Mouse (Mus musculus) erythroblast, embryonic 14.5 days (primary cell): Measurements from ENCODE around the gene Klhdc10. TPM values are rescaled to one million over a fixed set of nuclear protein-coding genes. Genes with fewer than 3 reads are reported as not detected.
"Not testable (repeated sequence)": the region's sequence is repeated elsewhere in the genome, so short reads cannot be mapped to it uniquely, and the experiment has no call there.

Experiments
- H3K27me3 ChIP-seq: 2 replicates; pipeline ENCODE4 v1.6.1; 2012; ENCODE audit warnings: inconsistent platforms; ENCODE audit not compliant: control insufficient read depth
- H3K36me3 ChIP-seq: 2 replicates; pipeline ENCODE4 v1.6.1; 2012; ENCODE audit warnings: mild to moderate bottlenecking, inconsistent platforms; ENCODE audit not compliant: control insufficient read depth
- H3K4me1 ChIP-seq: 2 replicates; pipeline ENCODE4 v1.6.1; 2012; ENCODE audit warnings: inconsistent platforms; ENCODE audit not compliant: control insufficient read depth
- H3K4me3 ChIP-seq: replicated peaks from 2 replicates; pipeline ENCODE3; 2012; ENCODE audit warnings: moderate library complexity, mild to moderate bottlenecking, inconsistent platforms
- H3K9me3 ChIP-seq: 2 replicates; pipeline ENCODE4 v1.6.1; 2012; ENCODE audit warnings: low read length, inconsistent platforms, mixed read lengths; ENCODE audit not compliant: control insufficient read depth
- GATA1 ChIP-seq: IDR thresholded peaks from 2 replicates; pipeline ENCODE4 v1.6.1; 2012; ENCODE audit warnings: low read length, inconsistent platforms, mixed read lengths
- TAL1 ChIP-seq: IDR thresholded peaks from 3 replicates; pipeline ENCODE4 v1.6.1; 2012; ENCODE audit warnings: low read length, inconsistent platforms, mixed read lengths
- polyA plus RNA-seq: library from polyadenylated mRNA; stranded (reverse); fragments of >175 nt; gene quantifications from 2 replicates; pipeline ENCODE4 v1.2.3, GENCODE M21; 2012

Klhdc10 gene
- polyA plus RNA-seq, 1 experiment, result 0.88 TPM

DNA sequence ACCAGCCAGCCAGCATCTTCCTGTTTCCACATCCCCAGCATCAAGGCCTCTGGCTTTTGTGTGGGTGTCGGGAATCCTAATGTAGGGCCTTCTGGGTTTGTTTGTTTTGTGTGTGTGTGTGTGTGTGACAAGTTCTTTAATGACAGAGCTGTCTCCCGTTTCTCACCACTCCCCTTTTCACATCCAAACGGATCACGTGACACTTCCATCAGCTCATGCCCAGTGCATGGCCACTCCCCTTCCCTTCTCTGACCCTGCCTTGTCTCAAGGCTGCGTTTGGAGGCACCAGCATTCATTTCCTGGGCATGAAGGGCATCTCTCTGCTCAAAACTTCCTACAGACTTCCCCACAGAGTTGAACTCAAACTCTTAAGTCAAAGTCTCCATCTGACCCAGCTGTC is 37.9 kb upstream of the Klhdc10 start:
- no peak overlapping the region for H3K4me3 ChIP-seq
- H3K4me1 ChIP-seq, result no peaks in the 10 kb centered on the region
- H3K27me3 ChIP-seq, result no peaks in the 10 kb centered on the region
- TF ChIP-seq GATA1, result no peak
- no peak for TF ChIP-seq TAL1
- no peaks in the 10 kb centered on the region for H3K9me3 ChIP-seq
- H3K36me3 ChIP-seq, result peaks cover 57% of the 10 kb centered on the region

- H3K36me3 ChIP-seq, result peaks cover 94% of the 10 kb centered on the region
Observed at GRCm38 (mm10) chr6:30369291-30369690, 32.4 kb upstream of the Klhdc10 start.

DNA sequence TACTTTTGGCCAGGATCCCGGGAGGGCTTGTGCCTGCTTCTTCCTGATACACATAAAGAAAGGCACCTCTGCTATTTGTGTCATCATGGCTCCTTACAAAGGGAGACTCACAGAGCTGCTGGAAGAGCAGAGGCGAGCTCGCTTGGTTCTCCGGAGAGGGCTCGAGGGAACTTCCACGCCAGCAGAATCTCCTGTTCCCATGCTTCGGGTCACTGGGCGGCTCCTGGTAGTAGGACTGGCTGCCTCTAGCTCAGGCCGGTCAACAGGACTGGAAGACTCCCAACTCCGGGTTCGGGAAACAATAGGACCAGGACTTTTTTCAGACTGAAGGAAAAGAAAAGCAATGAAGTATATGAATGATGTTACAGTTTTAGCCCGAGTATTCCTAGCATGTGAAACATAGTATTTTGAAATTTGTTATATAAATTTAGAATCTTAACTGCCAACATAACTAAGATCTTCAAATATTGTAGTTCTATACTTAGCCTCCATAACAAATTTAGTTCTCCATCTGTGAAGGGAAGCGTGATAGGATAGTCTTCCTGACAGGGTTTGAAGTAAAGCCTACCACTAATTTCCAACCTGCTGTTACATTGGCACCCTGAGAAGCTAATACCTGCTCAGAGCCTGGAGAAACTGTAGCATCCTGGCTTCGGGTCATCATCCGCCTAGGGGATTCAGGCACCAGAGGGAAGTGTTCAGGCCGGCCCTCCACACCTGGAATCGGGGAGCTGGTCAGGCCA is 28.9 kb upstream of the Klhdc10 start:
- Histone ChIP-seq H3K4me3 (no peak overlapping the region), H3K27me3 (no peaks in the 10 kb centered on the region), H3K9me3 (no peaks in the 10 kb centered on the region), H3K4me1 (no peaks in the 10 kb centered on the region), H3K36me3 (peaks cover 97% of the 10 kb centered on the region)
- TF ChIP-seq TAL1 (no peak), GATA1 (no peak)

More at GRCm38 (mm10) chr6:30369291-30369690, 32.4 kb upstream of the Klhdc10 start:
- no peak overlapping the region for H3K4me3 ChIP-seq
- H3K4me1 ChIP-seq, result no peaks in the 10 kb centered on the region
- H3K27me3 ChIP-seq, result no peaks in the 10 kb centered on the region
- H3K9me3 ChIP-seq, result no peaks in the 10 kb centered on the region
- no peak for TF ChIP-seq GATA1
- no peak for TF ChIP-seq TAL1

DNA sequence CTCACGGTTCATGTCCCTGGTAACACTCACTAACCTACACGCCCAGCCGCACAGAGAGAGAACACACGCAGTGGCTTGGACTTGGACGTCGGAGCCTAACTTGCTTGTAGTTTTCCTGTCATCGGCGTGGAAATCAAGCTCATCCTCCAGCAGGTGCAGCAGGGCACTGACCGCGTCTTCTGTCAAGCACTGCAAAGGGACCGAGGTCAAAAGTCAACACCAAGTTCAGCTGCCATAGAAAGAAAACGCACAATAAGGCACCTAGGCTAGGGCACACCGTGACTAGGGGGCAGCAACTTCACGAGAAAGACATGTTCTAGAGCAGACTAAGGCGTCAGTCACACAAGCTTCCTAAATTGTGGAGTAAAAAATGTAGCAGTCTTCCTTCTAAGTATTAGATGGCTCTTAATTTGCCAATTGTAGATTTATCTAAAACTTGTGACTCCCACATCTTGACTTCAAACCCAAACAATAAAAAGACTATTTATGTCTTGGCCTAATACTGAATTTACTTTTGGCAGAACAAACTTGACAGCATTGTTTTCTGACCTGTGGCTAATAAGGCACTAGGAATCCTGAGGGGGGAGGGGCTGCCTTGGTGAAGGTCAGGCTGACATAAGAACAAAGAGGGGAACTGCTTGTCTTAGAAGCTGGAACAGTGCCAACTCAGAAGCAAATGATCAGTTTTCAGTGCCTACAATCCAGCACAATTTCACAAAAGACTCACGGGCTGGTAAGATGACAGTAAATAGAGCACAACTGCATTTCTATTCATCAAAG is 26.7 kb upstream of the Klhdc10 start:
- Histone ChIP-seq H3K4me1 (no peaks in the 10 kb centered on the region; the same call in 1 of the 2 replicates), H3K4me3 (no peak overlapping the region), H3K9me3 (no peaks in the 10 kb centered on the region), H3K27me3 (no peaks in the 10 kb centered on the region), H3K36me3 (peaks cover 92% of the 10 kb centered on the region)
- no peak for TF ChIP-seq GATA1
- no peak for TF ChIP-seq TAL1

DNA sequence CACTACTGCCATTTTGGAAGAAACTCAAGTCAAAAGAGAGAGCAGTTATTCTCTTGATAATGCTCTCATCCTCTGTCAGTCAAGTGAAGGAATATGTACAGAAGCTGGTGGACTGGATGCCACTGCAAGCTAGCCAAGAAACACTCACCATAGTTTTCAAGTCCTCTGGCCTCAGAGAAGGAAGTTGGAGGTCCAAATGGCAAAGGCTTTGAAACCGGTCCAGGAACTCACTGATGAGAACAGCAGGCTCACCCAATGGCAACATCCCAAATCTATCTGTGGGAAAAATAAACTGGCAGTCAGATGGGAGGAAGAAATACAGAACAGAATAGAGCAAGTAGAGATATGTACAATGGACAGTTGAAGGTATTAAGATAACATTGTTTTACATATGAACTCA is 25.9 kb upstream of the Klhdc10 start:
- Histone ChIP-seq H3K27me3 (no peaks in the 10 kb centered on the region), H3K9me3 (no peaks in the 10 kb centered on the region), H3K36me3 (peaks cover 92% of the 10 kb centered on the region), H3K4me3 (no peak overlapping the region), H3K4me1 (no peaks in the 10 kb centered on the region; the same call in 1 of the 2 replicates)
- TF ChIP-seq GATA1 (no peak), TAL1 (no peak)

GRCm38 (mm10) chr6:30381116-30381515 is 20.6 kb upstream of the Klhdc10 start:
- Histone ChIP-seq H3K4me3 (no peak overlapping the region), H3K36me3 (peaks cover 88% of the 10 kb centered on the region)

DNA sequence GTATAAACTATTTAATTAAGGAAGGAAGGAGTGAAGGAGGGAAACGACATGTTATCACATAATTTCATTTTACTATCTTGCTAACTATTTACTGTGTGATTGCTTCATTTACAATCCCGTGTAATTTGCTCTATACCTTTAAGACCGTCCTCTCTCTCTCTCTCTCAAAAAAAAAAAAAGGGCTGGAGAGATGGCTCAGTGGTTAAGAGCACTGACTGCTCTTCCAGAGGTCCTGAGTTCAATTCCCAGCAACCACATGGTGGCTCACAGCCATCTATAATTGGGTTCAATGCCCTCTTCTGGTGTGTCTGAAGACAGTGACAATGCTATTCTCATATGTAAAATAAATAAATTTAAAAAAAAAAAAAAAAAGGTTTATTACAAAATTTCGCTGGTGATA is 11.4 kb upstream of the Klhdc10 start:
- not testable (repeated sequence) for H3K9me3 ChIP-seq, H3K27me3 ChIP-seq
- H3K4me1 ChIP-seq, result peaks cover 19% of the 10 kb centered on the region
- H3K4me3 ChIP-seq, result peak overlapping the region; percentile 97
- H3K36me3 ChIP-seq, result peaks cover 21% of the 10 kb centered on the region

More at GRCm38 (mm10) chr6:30381116-30381515, 20.6 kb upstream of the Klhdc10 start:
- Histone ChIP-seq H3K9me3 (no peaks in the 10 kb centered on the region), H3K27me3 (no peaks in the 10 kb centered on the region), H3K4me1 (peaks cover 4% of the 10 kb centered on the region)
- no peak for TF ChIP-seq GATA1

- peaks cover 19% of the 10 kb centered on the region for H3K4me1 ChIP-seq
- peak within 1 kb of the TSS; percentile 97 for H3K4me3 ChIP-seq
- no peaks in the 10 kb centered on the region for H3K9me3 ChIP-seq
- H3K36me3 ChIP-seq, result peaks cover 14% of the 10 kb centered on the region
- peaks cover 3% of the 10 kb centered on the region for H3K27me3 ChIP-seq
- TF ChIP-seq GATA1, result no peak
- no peak for TF ChIP-seq TAL1
Observed at GRCm38 (mm10) chr6:30390714-30391697, 10.7 kb upstream of the Klhdc10 start, which contains the start of gene Zc3hc1. TSS of gene Zc3hc1 (minus strand) at chr6:30391028.
